Mouse (Mus musculus) G1E (cell line): ENCODE results near the gene Atp6v1c2.

Experiments used
- CTCF ChIP-seq: IDR thresholded peaks from 2 replicates; pipeline ENCODE4 v1.5.1; 2012; ENCODE audit warnings: low read depth, low read length, inconsistent platforms, mixed read lengths
- GATA1 ChIP-seq: IDR thresholded peaks from 2 replicates; pipeline ENCODE4 v1.6.1; 2012; ENCODE audit warnings: borderline replicate concordance, low read length, inconsistent platforms, mixed read lengths
- GATA2 ChIP-seq: IDR thresholded peaks from 2 replicates; pipeline ENCODE4 v1.6.1; 2012; ENCODE audit warnings: low read depth, low read length, inconsistent platforms, borderline replicate concordance
- POLR2AphosphoS5 ChIP-seq: IDR thresholded peaks from 2 replicates; pipeline ENCODE4 v1.6.1; 2012; ENCODE audit warnings: low read depth, low read length, inconsistent platforms; ENCODE audit not compliant: insufficient replicate concordance
- TAL1 ChIP-seq: conservative IDR thresholded peaks from 2 replicates; pipeline ENCODE4 v1.6.1; 2012; ENCODE audit warnings: low read depth, low read length, inconsistent platforms, mixed read lengths

DNA sequence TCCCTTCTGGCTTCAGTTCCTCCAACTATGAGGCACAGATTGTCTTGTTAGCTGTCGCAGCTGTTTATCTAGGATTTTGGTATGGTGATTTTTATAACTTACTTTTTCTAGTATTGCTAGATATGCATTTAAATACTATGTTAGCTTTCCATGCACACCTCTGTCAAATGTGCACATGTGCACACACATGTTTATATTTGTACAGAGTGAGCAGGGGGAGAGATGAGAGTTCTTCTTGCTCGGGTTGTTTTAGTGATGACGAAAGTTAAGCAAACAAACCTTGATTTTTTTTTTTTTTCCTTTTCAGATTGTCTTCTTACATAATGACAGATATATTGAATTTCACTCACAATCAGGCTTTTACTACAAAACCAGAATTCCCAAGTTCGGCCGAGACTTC lies 28.6 kb upstream of the Atp6v1c2 start:
- TF ChIP-seq TAL1 (no peak), CTCF (no peak), GATA1 (no peak), POLR2AphosphoS5 (no peak), GATA2 (no peak)
